Comparison of ENCODE assay signal across 15 mouse cellular contexts in the genomic region with DNA sequence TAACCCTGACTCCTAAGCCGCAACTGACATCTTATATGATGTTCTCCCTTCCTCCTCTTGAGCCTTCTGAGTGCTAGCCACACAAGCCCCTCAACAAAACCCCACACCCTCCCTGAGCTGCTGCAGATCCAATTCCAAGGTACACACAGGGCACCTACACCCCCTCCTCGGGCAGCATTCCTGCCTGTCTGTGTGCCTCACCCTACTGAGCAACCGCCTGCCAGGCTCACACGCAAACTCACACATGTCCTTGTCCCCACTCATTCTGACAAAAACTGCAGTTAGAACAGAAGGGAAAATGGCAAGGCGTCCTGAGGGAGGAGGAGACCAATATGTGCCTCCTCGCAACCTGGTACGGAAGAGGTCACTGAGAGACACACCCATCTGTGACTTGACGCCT.
A peak's percentile ranks its signal among the peaks of the same experiment; 100 is the strongest.
DNase-seq lines count a peak whose midpoint lies in the region; ATAC-seq and TF ChIP-seq lines count a peak whose summit lies in the region.
"Had no signal": no experiment of that assay in that cellular context is flagged by ENCODE, and none has a peak within 500 bp of the region (broad histone marks: within the 10 kb centered on the region; RNA-seq: fewer than 3 reads in every experiment).

No protein-coding gene starts in this region.

- no peaks in the 10 kb centered on the region for H3K27me3 ChIP-seq in hindbrain, embryonic 15.5 days
- no peaks in the 10 kb centered on the region for H3K27me3 ChIP-seq in hindbrain, embryonic 11.5 days (ENCODE audit: control insufficient read depth, insufficient read depth, low read length)
- H3K27me3 ChIP-seq in neural tube, embryonic 14.5 days (ENCODE audit: control insufficient read depth, insufficient read depth, low read length), result no peaks in the 10 kb centered on the region
- no peaks in the 10 kb centered on the region for H3K27me3 ChIP-seq in limb, embryonic 10.5 days (ENCODE audit: low read depth, poor library complexity, severe bottlenecking)

- H3K9ac ChIP-seq in hindbrain, embryonic 15.5 days, result peak overlapping the region; percentile 49; the same call in 1 of the 2 replicates
- no peak overlapping the region for H3K9ac ChIP-seq in hindbrain, embryonic 11.5 days (ENCODE audit: low read depth, low read length)
- no peak overlapping the region for H3K9ac ChIP-seq in neural tube, embryonic 14.5 days (replicated peaks; ENCODE audit: low read depth, low read length)

- DNase-seq in hindbrain, embryonic 11.5 days (ENCODE audit: low spot score), result no peak
- peak; percentile 53 to 73 for DNase-seq in layer of hippocampus, adult 2 months (ENCODE audit: low spot score in 2 of 2)
- no peak for DNase-seq in heart, postnatal 36 days
- no peak for DNase-seq in limb, embryonic 10.5 days (ENCODE audit: low spot score)
- DNase-seq: adrenal gland, adult 8-10 months; cerebellum, adult 11 months; gastrocnemius, adult 2 months; kidney, adult 18-20 months; thymus, postnatal 36 days had no signal

- H3K4me3 ChIP-seq in hindbrain, embryonic 15.5 days, result peak overlapping the region; percentile 36
- no peak overlapping the region for H3K4me3 ChIP-seq in hindbrain, embryonic 11.5 days (ENCODE audit: low read depth, low read length)
- H3K4me3 ChIP-seq in cortical plate, adult 2 months (ENCODE audit: insufficient read depth, low read length), result peak overlapping the region; percentile 63
- H3K4me3 ChIP-seq in layer of hippocampus, adult 2 months, result peak overlapping the region; percentile 74
- 0 out of 2 replicates have a peak overlapping the region, but pooled peaks have one; percentile 1 for H3K4me3 ChIP-seq in neural tube, embryonic 14.5 days (ENCODE audit: low read depth, low read length)
- no peak overlapping the region for H3K4me3 ChIP-seq in limb, embryonic 10.5 days
- H3K4me3 ChIP-seq: gastrocnemius, adult 2 months had no signal

- WGBS in hindbrain, embryonic 15.5 days, result 83% methylated on average over 8 of the region's 8 CpGs
- 87% methylated on average over 8 of the region's 8 CpGs for WGBS in hindbrain, embryonic 11.5 days
- WGBS in neural tube, embryonic 14.5 days, result 91% methylated on average over 8 of the region's 8 CpGs
- 91% methylated on average over 8 of the region's 8 CpGs for WGBS in limb, embryonic 10.5 days

- H3K4me1 ChIP-seq in hindbrain, embryonic 15.5 days (replicated peaks), result peaks cover 25% of the 10 kb centered on the region
- H3K4me1 ChIP-seq in hindbrain, embryonic 11.5 days (replicated peaks; ENCODE audit: control insufficient read depth, insufficient read depth, low read length), result no peaks in the 10 kb centered on the region
- peaks cover 18% of the 10 kb centered on the region for H3K4me1 ChIP-seq in cortical plate, adult 2 months (ENCODE audit: control insufficient read depth, insufficient read depth, low read length)
- 0 out of 2 replicates have a peak, but pooled peaks cover 6% of the 10 kb centered on the region for H3K4me1 ChIP-seq in neural tube, embryonic 14.5 days (ENCODE audit: control insufficient read depth, insufficient read depth, low read length)
- peaks cover 5% of the 10 kb centered on the region; the same call in 1 of the 2 replicates for H3K4me1 ChIP-seq in limb, embryonic 10.5 days

- intact Hi-C loops in heart, postnatal 36 days (cut with DNase I), result no loop called here

- H3K4me2 ChIP-seq in hindbrain, embryonic 15.5 days, result peak overlapping the region; percentile 53
- no peak overlapping the region for H3K4me2 ChIP-seq in hindbrain, embryonic 11.5 days (replicated peaks; ENCODE audit: low read depth, low read length)
- peak overlapping the region; percentile 0; the same call in 1 of the 2 replicates for H3K4me2 ChIP-seq in neural tube, embryonic 14.5 days (ENCODE audit: low read depth, low read length)
- H3K4me2 ChIP-seq: heart, embryonic 11.5 days had no signal

- 0 out of 2 replicates have a peak, but pooled peaks have one; percentile 31 for TF ChIP-seq POLR2A in cortical plate, adult 2 months (IDR thresholded peaks at IDR 0.05; ENCODE audit: extremely low read depth, insufficient read depth, low read length)

- ATAC-seq in hindbrain, embryonic 15.5 days (ENCODE audit: low FRiP score, low read depth), result no peak
- no peak for ATAC-seq in hindbrain, embryonic 11.5 days (ENCODE audit: low FRiP score)
- no peak for ATAC-seq in neural tube, embryonic 14.5 days (ENCODE audit: low read depth)
- ATAC-seq in erythroid progenitor cell, adult 5-6 weeks (replicated peaks; ENCODE audit: low FRiP score, poor library complexity, severe bottlenecking), result no peak

- TF ChIP-seq CTCF in cortical plate, adult 2 months (IDR thresholded peaks at IDR 0.05; ENCODE audit: extremely low read depth, insufficient read depth, low read length), result no peak
- no peak for TF ChIP-seq CTCF in layer of hippocampus, adult 2 months (conservative IDR thresholded peaks at IDR 0.05)

- 0 out of 2 replicates have a peak overlapping the region, but pooled peaks have one; percentile 47 for H3K27ac ChIP-seq in hindbrain, embryonic 15.5 days (replicated peaks)
- H3K27ac ChIP-seq in hindbrain, embryonic 11.5 days (ENCODE audit: low read depth, low read length), result no peak overlapping the region
- 0 out of 2 replicates have a peak overlapping the region, but pooled peaks have one; percentile 27 for H3K27ac ChIP-seq in cortical plate, adult 2 months (ENCODE audit: insufficient read depth, low read length)
- H3K27ac ChIP-seq in layer of hippocampus, adult 2 months, result peak overlapping the region; percentile 94
- no peak overlapping the region for H3K27ac ChIP-seq in neural tube, embryonic 14.5 days (ENCODE audit: low read depth, low read length)
- no peak overlapping the region for H3K27ac ChIP-seq in limb, embryonic 10.5 days
- H3K27ac ChIP-seq: gastrocnemius, adult 2 months; macrophage had no signal

- H3K9me3 ChIP-seq in hindbrain, embryonic 15.5 days, result no peaks in the 10 kb centered on the region
- H3K9me3 ChIP-seq in hindbrain, embryonic 11.5 days (ENCODE audit: control insufficient read depth, low read length), result no peaks in the 10 kb centered on the region
- H3K9me3 ChIP-seq in neural tube, embryonic 14.5 days (ENCODE audit: control insufficient read depth, low read length), result no peaks in the 10 kb centered on the region
- H3K9me3 ChIP-seq in limb, embryonic 10.5 days (replicated peaks), result no peaks in the 10 kb centered on the region

- H3K36me3 ChIP-seq in hindbrain, embryonic 15.5 days, result no peaks in the 10 kb centered on the region
- no peaks in the 10 kb centered on the region for H3K36me3 ChIP-seq in hindbrain, embryonic 11.5 days (ENCODE audit: control insufficient read depth, insufficient read depth, low read length)
- H3K36me3 ChIP-seq in neural tube, embryonic 14.5 days (ENCODE audit: control insufficient read depth, insufficient read depth, low read length), result no peaks in the 10 kb centered on the region
- no peaks in the 10 kb centered on the region for H3K36me3 ChIP-seq in limb, embryonic 10.5 days

Comparison
In these comparisons a context has a peak if more than half of its experiments do, and no peak if none do; other contexts are left out.
1. H3K27ac ChIP-seq: peak in hindbrain, embryonic 15.5 days (single experiment), cortical plate, adult 2 months (single experiment) and layer of hippocampus, adult 2 months (single experiment); none in hindbrain, embryonic 11.5 days (single experiment), neural tube, embryonic 14.5 days (single experiment) and limb, embryonic 10.5 days (single experiment).
2. H3K4me3 ChIP-seq: peak in hindbrain, embryonic 15.5 days (single experiment), cortical plate, adult 2 months (single experiment), layer of hippocampus, adult 2 months (single experiment) and neural tube, embryonic 14.5 days (single experiment); none in hindbrain, embryonic 11.5 days (single experiment) and limb, embryonic 10.5 days (single experiment).
3. DNase-seq: peak in layer of hippocampus, adult 2 months (2 of 2); none in hindbrain, embryonic 11.5 days (single experiment), heart, postnatal 36 days (0 of 2) and limb, embryonic 10.5 days (single experiment).